Comparison of ENCODE assay signal across 13 mouse cellular contexts in the genomic region with DNA sequence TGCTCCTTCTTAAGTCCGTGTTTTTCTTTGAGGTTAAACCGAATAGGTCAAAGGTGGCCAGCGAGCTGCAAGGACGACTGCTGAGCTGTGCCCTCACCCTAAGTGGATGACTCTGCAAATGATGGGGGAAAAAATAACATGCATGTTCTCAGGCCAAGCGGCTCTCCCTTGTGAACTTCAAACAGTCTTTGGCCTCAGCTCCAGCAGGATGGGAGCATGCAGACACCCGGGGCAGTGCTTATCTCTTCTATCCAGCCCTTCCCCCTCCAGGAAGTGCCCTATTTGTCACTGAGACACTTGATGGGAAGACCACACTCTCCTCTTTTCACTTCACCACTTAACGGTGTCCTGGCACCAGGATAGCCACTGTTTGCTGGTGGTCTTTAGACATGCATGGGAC.
A peak's percentile ranks its signal among the peaks of the same experiment; 100 is the strongest.
DNase-seq lines count a peak whose midpoint lies in the region; ATAC-seq and TF ChIP-seq lines count a peak whose summit lies in the region.
"Had no signal": no experiment of that assay in that cellular context is flagged by ENCODE, and none has a peak within 500 bp of the region (broad histone marks: within the 10 kb centered on the region; RNA-seq: fewer than 3 reads in every experiment).

No protein-coding gene starts in this region.

- no peaks in the 10 kb centered on the region for H3K9me3 ChIP-seq in heart, embryonic 10.5 days
- no peaks in the 10 kb centered on the region for H3K9me3 ChIP-seq in lung, embryonic 16.5 days (ENCODE audit: control insufficient read depth, low read length)
- H3K9me3 ChIP-seq: embryonic facial prominence, embryonic 15.5 days had no signal

- peak overlapping the region; percentile 32 for H3K27ac ChIP-seq in heart, embryonic 10.5 days
- H3K27ac ChIP-seq in lung, embryonic 16.5 days (ENCODE audit: low read length) = peak overlapping the region; percentile 58
- H3K27ac ChIP-seq: embryonic facial prominence, embryonic 15.5 days; macrophage had no signal

- no peak overlapping the region for H3K4me2 ChIP-seq in lung, embryonic 16.5 days (ENCODE audit: low read depth, low read length)
- H3K4me2 ChIP-seq: embryonic facial prominence, embryonic 15.5 days had no signal

- WGBS in heart, embryonic 10.5 days = 21% methylated on average over 7 of the region's 7 CpGs
- 22% methylated on average over 7 of the region's 7 CpGs for WGBS in lung, embryonic 16.5 days
- 27% methylated on average over 7 of the region's 7 CpGs for WGBS in lung, adult 2 months

- H3K4me1 ChIP-seq in heart, embryonic 10.5 days = peaks cover 40% of the 10 kb centered on the region
- H3K4me1 ChIP-seq in lung, embryonic 16.5 days (replicated peaks; ENCODE audit: control insufficient read depth, insufficient read depth, low read length) = peaks cover 22% of the 10 kb centered on the region
- H3K4me1 ChIP-seq in lung, adult 2 months (ENCODE audit: control insufficient read depth, insufficient read depth, low read length) = peaks cover 10% of the 10 kb centered on the region

- peak; percentile 64 for ATAC-seq in lung, embryonic 16.5 days (ENCODE audit: low read depth)
- ATAC-seq: forebrain, postnatal 0 days had no signal

- no peak overlapping the region for H3K4me3 ChIP-seq in heart, embryonic 10.5 days
- H3K4me3 ChIP-seq in lung, embryonic 16.5 days (ENCODE audit: low read length) = no peak overlapping the region
- no peak overlapping the region for H3K4me3 ChIP-seq in lung, adult 2 months (replicated peaks; ENCODE audit: extremely low read depth, low read depth, low read length)
- H3K4me3 ChIP-seq: embryonic facial prominence, embryonic 15.5 days; myocyte had no signal

- TF ChIP-seq CTCF in lung, adult 2 months (IDR thresholded peaks at IDR 0.05; ENCODE audit: insufficient read depth, low read length) = no peak

- intact Hi-C loops in heart, postnatal 10 days (cut with DNase I) = no loop called here

- TF ChIP-seq POLR2A in lung, adult 2 months (IDR thresholded peaks at IDR 0.05; ENCODE audit: borderline replicate concordance, extremely low read depth, low read depth, low read length) = no peak

- H3K27me3 ChIP-seq in heart, embryonic 10.5 days (ENCODE audit: insufficient read depth, poor library complexity, severe bottlenecking) = no peaks in the 10 kb centered on the region
- no peaks in the 10 kb centered on the region for H3K27me3 ChIP-seq in lung, embryonic 16.5 days (ENCODE audit: control insufficient read depth, insufficient read depth, low read depth, low read length)
- H3K27me3 ChIP-seq: CH12.LX; embryonic facial prominence, embryonic 15.5 days had no signal

- H3K9ac ChIP-seq in lung, embryonic 16.5 days (ENCODE audit: low read length) = no peak overlapping the region
- H3K9ac ChIP-seq: embryonic facial prominence, embryonic 15.5 days; forebrain, postnatal 0 days had no signal

- DNase-seq in heart, embryonic 10.5 days (ENCODE audit: low spot score) = no peak
- no peak for DNase-seq in heart, postnatal 10 days
- no peak for DNase-seq in lung, adult 2 months
- DNase-seq in kidney, postnatal 25 days = peak; percentile 48 to 62
- peak; percentile 31 to 52 for DNase-seq in lung, postnatal 4 days
- no peak for DNase-seq in urinary bladder, postnatal 25 days (ENCODE audit: low spot score)
- DNase-seq: cerebellum, postnatal 10 days; forebrain, postnatal 0 days had no signal

- H3K36me3 ChIP-seq in heart, embryonic 10.5 days = no peaks in the 10 kb centered on the region
- no peaks in the 10 kb centered on the region for H3K36me3 ChIP-seq in lung, embryonic 16.5 days (ENCODE audit: control insufficient read depth, insufficient read depth, low read length)
- H3K36me3 ChIP-seq: embryonic facial prominence, embryonic 15.5 days had no signal

Comparison
In these comparisons a context has a peak if more than half of its experiments do, and no peak if none do; other contexts are left out.
1. DNase-seq: peak in kidney, postnatal 25 days (2 of 2) and lung, postnatal 4 days (2 of 2); none in heart, embryonic 10.5 days (single experiment), heart, postnatal 10 days (0 of 2), lung, adult 2 months (single experiment) and urinary bladder, postnatal 25 days (single experiment).